Mouse (Mus musculus): ENCODE data around the gene Zgrf1.

Zgrf1 gene

DNA sequence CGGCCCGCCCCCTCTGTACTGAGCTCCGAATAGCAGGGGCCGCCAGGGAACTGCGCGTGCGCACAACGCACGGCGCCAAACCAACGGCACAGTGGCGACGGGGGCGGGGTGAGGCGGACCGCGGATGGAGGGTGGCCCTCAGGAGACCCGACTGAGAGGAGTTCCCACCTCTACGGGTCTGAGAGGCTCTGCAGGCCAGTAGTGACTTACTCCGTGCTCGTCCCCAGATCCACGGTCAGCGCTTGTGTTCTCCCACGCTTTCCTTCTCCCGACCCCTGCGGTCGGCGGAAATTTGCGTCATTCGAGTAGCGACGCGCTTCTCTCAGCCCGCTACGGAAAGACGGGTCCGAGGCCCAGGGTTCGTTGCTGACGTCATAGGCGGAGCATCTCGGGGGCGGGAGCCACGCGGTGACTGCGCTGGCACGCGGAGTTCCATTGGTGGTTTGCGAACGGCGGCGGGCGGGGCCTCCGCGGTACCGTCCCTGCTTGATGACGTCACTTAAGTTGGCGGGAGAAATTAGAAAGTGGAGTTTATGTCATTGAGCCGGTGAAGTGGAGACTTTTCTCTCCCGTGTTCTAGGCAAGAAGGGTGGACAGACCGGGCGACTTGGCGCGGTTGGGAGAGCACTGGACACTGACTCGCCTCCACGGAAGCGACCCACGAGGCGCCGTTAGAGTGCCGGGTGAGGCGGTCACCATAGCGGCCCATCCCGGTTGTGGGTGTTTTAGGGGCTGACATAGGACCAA, at the start of gene Zgrf1, which contains the start of gene Larp7:
Gene Zgrf1 (plus strand): TSS at position 517 of the 747 bp plus-strand sequence.
Gene Larp7 (minus strand): TSS at position 377 of the 747 bp plus-strand sequence.
- DNase-seq (ENCODE audit: inconsistent ontology term) = peak; percentile 99

DNA sequence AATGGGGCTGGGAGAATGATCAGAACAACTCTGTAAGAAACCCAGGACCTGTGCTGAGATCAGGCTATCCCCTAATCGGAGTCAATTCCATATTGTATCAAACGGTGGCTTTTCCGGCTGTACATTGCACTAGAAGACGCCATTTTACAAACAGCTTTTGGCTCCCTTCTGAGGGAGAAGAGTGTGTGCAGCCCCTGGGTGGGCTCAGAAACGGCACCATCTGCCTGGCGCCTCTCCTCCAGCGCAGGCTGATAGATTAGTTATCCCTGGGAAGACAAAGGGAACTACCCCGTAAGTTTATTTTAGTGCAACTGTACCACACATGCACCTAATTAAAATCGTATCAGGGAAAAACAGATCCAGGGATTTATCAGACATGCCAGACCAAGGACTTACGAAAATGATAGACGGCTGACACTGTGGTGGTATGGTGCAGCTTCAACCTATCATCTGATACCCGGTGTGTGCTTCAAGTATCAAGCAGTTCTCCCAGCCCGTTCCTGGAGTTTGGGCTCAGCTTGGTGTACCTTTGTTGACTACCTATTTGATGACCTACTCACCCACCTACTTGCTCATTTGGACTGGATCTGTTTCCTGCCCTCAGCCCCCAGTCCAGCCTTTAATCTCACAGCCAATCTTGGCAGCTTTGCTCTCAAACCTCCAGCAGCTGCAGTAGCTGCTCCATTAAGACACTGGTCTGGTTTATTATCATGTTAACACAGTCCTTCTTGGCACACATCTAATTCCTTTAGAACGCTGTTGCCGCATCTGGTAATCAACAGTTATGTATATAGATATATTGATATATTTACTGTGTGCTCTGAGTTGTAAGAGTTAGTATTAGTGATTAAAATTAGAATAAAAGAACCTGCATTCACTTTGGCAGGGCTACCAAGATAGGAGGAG, 45.2 kb upstream of the Zgrf1 start:
- DNase-seq (ENCODE audit: inconsistent ontology term) = no peak

DNA sequence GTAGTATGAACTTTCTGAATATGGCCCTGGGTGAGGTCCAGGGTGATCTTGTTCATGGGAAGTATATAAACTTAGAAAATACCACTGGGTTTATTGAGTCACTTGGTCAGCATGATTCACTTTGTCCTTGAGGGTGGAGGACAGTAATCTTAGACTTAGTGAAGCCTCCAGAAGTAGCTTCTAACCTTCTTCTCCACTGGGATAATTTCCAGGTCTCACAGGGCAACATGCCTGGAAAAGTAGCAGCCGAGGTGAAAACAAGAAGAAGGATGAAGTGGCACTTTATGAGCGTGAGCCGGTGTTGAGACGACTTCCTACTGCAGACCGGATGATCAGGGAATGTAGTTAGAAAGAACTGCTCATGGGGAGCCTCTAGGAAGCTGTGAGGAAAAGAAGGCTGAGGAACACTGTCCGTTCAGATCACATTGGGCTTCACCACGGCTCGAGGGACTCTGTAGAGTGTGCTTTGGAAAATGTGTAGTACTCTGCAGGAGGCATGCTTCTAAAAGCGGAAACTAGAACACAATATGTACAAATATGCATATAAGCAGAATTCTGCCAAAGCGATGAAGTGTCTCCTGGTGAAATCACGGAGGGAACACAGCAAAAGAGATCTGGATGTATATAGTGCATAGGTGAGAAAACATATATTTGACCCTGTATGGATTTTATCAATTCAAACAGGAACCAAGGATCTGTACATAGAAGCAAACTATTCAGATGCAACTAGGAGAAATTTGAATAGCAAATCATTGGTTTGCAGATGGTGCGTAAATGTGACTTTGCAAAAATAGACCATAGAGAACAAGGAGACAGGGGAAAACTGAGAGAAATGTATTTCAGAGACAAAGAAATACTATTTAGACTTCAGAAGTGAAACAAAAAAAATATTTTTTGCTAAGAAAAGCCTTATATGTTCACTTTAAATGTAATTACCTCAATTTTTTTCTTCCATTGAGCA, 41.2 kb upstream of the Zgrf1 start:
- no peak for DNase-seq (ENCODE audit: inconsistent ontology term)

DNA sequence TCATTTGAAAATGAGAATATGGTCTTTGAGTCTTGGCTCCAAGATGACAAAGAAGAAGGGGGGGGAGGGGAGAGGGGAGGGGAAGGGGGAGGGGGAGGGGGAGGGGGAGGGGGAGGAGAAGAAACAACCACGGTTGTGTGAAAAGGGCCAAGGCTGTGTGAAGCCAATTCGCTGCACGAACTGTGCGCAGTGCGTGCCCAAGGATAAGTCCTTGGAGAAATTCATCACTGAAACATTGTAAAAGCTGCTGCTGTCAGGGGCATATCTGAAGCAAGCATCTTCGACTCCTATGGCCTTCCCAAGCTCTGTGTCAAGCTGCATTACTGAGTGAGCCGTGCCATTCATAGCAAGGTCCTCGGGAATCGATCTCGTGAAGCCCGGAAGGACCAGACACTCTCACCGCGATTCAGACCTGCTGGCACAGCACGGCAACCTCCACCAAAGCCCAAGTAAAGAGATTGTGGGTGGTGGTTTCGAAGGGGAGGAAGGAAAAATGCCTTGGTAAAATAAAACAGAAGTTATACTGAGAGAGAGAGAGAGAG, 40.4 kb upstream of the Zgrf1 start:
- no peak for DNase-seq (ENCODE audit: inconsistent ontology term)

DNA sequence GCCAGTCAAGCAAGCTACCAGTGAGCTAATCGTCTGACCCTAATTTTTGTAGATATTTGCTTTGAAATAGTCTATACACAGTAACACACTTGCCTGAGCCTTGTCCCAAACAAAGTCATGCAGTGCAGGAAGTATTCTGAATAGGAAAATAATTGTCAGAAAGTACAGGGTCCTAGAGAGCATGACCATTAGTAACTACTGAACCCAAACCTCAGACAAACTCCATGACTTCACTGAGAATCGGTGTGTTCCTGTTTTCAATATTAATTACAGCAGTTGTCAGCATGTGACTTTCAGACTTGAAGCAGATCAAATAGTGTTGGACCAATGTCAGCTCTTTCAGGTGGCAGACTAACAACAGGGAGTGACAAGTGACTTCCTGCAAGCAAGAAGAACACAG, 39.6 kb upstream of the Zgrf1 start:
- no peak for DNase-seq (ENCODE audit: inconsistent ontology term)

DNA sequence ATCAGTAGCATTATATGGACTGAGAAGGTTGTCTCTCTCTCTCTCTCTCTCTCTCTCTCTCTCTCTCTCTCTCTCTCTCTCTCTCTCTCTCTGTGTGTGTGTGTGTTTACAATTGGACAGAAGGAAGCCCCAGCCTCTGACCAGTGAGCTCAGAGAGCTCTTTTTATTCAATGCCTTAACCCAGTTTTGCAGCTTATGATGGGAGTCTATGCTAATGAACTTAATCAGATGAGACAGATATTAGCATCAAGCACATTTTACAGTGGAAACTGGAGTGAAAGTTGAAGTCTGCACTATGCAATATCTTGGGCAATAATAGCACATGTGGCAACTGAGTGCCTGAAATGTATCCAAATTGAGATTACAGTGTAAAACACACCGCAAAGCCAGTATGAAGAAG, 38.0 kb upstream of the Zgrf1 start:
- DNase-seq (ENCODE audit: inconsistent ontology term) = no peak

DNA sequence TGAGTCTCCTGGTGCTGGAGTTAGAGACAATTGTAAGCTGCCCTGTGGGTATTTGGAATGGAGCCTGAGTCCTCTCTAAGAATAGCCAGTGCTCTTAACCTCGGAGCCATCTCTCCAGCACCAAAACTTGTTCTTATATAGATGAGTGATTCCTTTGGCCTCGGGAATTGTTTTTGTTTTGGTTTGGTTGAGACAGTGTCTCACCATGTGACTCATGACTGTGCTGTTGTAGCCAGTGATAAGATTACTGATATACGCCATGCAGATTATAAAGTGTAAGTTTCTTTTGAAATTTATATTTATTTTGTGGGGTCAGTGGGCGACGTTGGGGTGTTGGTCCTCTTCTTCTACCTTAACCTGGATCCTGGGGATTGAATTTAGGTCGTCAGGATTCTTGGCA, 33.0 kb upstream of the Zgrf1 start:
- DNase-seq (ENCODE audit: inconsistent ontology term) = no peak

DNA sequence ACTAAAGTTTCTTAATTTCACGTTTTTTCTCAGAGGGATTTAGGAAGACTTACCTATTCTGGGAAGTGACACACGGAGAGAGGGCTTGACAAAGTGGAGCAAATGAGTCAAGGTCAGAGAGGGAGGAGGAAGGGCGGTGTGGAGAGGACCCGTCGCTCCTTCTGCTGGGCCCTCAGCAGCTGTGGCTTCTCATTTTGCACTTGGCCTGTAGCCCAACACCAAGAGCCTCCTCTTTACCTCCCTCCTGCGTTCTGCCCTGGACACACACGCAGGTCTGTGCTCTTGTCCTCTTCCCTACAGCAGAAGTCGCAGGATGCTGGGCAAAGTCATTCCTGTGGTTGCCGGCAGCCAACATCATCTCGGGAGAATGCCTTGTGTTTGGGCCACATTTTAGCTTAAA, 32.1 kb upstream of the Zgrf1 start:
- no peak for DNase-seq (ENCODE audit: inconsistent ontology term)

DNA sequence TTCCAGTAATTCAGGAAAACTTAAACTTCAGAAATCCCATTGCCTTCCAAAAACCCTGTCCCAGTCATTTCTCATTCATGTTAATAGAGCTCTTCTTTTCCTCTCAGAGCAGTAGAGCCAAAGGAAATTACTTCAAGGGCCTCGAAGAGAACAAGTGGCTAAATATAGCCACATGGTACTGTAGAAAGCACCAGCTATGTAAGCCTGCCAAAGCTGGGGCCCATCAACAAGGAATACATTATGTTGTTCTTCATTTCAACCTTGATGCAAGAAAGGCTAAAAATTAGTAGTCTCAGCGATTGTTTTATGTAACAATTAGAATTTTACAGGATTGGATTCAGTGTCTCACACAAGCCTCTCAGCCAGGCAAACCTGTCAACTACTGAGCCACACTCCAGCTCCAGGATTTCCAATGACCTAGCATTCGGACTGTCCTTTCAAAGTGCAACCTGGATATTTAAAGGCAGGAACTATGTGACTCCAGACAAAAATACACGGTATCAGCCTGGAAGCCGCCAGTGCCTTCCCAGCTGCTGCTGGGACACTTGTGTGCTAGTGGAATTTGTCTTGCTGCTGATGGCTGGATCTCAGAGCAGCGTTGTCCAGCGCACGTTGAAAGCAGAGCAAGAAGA, 28.0 kb upstream of the Zgrf1 start:
- DNase-seq (ENCODE audit: inconsistent ontology term) = no peak

DNA sequence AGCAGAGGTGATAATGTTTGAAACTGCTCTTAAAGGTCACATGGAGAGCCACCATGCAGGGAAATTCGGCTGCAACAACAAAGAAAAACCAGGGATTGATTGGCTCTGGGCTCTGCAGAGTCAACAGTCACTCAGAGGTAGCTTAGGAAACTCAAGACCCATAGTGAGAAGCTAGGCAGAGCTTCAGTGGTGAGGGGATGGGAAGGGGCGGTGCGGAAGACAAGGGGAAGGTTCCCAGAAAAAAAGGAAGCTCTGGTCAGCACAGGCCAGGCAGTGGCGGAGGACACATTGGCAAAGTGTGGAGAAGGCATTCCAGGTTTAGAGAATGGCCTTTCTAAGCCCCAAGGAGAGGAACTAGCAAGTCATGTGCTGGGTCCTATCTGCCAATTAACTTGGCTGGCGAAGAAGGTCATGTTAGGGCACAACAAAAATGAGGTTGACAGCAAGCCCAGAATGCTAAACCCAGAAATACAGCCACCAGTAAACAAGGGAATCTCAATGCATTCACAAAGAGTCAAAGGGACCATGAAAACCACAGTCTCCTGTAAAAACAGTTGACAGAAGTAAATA, 25.7 kb upstream of the Zgrf1 start:
- peak; percentile 88 for DNase-seq (ENCODE audit: inconsistent ontology term)

DNA sequence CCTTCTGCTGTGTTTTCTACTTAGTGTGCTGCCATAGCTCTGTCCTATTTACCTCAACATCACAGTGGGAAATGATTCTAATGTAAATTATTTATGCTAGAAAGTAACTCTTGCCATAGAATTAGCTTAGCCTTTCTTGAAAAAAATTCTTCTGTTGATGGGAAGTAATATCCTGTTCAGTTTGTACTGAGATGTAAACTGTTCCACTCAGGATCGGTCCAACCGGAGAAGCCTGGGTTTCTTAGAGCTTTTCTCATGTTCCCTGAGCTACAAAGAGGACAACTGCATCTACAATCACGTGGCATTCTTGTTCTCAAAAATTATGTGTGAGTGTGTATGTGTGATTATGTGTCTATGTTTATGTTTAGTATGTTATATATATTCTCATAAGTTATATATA, 24.1 kb upstream of the Zgrf1 start:
- no peak for DNase-seq (ENCODE audit: inconsistent ontology term)

DNA sequence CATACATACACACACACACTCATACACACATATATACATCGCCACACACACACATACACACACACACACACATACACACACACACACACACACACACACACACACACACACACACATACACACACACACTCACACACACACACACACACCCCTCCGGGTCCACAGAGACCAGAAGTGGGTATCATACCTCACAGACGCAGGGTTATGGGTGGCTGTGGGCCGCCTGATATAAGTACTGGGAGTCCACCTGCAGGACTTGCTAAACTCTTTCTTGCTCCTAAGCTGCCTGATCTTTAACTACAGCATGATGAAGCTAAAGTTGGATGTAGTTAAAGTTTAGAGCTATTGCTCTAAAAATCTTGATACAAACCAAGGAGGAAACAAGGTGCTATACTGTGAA, 23.5 kb upstream of the Zgrf1 start:
- no peak for DNase-seq (ENCODE audit: inconsistent ontology term)

DNA sequence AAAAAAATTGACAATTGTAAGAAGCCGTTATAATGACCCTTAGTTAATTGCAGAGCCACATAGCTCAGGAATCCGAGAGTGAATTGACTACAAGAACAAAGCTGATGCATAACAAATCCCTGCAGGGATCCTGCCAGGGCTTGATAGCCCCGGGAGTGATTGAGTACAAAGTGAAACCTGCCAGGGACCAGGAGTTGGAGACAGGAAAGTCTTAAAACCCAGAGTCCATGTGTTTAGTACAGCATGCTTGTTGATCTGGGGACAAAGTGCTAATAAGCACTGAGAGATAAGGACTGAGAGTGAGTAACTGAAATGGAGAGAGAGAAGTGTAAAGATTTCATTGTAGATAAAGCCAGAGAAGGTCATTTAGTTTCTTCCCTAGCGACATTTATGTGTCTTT, 23.0 kb upstream of the Zgrf1 start:
- peak; percentile 45 for DNase-seq (ENCODE audit: inconsistent ontology term)

DNA sequence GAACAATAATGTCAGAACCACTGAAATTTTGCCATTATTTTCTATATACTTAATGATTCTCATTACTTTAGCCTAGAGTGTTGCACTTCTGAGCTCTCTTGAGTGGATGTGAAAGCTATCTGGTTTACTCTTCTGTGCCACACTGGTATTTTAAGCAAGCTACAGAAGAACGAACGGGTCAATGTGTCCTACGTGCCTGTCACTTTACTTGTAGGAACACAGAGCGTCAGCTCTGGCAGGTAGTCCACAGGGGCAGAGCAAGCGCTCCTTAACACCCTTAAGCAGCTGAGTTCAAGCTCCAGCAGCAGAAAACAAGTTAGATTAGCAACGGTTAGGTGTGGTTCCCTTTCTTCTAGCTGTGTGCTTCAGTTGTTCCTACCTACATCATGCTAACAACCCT, 14.1 kb upstream of the Zgrf1 start:
- no peak for DNase-seq (ENCODE audit: inconsistent ontology term)

DNA sequence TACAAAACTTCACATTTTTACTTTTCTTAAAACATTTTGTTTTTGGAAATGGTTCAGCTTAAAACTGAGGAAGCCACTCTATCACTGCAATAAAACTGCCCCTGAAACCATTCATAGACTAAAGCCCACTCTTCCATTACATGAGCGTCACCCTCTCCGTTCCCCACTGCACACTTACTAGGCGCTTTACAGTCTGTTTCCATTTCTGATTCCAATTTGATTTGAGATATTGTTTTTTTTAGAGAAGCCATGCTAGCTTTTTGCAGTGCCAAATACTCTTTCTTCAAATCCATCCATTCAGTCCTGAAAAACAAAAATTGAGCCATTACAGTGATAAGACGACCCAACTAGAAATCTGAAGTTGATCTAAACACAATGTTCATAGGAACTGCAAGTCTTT, 9.3 kb upstream of the Zgrf1 start:
- DNase-seq (ENCODE audit: inconsistent ontology term) = no peak

DNA sequence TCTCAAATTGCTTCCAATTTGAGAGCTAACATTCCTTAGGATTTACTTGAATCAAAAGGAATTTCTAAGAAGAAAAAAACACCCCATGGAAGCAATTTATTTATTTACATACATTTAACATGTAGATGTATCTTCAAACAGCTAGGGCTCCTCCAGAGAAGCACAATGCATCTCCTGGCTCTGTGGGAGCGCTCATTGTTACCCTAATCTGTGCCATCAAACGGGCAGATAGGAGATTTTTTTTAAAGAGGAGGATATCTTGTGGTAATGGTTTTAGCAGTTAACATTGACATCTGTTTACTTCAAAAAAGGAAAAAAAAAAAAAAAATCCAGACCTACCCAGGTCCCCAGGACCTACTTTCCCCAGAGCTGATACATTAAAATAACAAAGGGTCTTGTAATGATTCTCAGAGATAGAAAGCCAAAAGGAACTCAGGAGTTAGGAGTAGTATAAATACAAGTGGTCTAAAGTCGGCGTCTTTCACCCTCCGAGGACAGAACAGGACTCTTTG, 8.6 kb upstream of the Zgrf1 start:
- DNase-seq (ENCODE audit: inconsistent ontology term) = no peak

DNA sequence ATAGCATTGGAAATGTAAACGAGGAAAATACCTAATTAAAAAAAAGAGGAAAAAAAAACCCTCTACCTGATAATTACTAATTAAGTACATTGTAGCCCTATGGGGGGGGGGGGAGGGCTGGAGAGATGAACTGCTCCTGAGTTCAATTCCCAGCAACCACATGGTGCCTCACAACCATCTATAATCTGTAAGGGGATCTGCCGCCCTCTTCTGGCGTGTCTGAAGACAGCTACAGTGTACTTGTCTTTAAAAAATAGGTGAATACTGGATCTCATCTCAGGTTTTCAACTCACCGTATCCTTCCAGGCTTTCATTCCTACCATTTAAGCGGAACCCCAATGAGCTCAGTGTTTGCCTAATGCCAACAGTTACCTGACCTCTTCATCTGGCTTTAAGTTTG, 5.4 kb upstream of the Zgrf1 start:
- DNase-seq (ENCODE audit: inconsistent ontology term) = no peak

DNA sequence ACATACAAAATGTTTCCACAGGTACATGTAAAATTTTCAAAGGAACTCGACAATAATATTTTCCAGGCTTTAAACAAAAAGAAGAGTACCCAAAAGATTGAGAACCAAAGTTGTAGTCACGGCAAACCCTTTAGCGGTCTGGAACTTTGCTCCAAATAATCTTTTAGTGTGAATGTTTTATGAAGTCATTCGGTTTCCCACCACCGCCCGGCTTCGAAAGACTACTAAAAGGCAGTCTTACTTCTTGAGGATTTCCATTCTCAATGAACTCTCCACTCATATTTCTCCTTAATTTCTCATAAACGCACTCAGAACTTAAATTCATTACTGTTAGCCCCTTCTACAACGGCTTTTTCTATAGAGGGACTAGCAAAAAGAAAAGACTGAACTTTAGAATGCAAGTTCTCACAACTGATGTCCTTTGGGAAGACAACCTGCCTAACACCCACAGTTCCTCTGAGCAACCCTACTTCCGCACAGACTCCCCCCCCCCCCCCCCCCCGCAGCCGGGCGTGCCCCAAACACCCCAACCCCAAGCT, 786 bp upstream of the Zgrf1 start:
- DNase-seq (ENCODE audit: inconsistent ontology term) = peak; percentile 29

DNA sequence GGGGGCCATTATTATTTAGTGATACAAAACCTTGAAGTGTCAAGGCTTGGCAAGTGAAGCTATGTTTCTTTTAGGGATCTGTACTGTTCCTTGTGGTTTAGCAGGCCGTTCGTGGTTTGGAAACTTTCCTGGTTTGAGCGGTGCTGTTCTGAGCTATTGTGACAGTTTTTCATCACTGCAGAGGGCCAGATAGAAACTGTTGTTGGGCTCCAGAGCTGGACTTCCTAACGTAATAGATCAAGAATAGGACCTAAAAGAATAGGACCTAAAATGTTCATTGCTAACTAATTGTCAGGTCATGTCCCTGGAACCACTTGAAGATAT, 393 bp downstream of the Zgrf1 start:
- no peak for DNase-seq (ENCODE audit: inconsistent ontology term)

DNA sequence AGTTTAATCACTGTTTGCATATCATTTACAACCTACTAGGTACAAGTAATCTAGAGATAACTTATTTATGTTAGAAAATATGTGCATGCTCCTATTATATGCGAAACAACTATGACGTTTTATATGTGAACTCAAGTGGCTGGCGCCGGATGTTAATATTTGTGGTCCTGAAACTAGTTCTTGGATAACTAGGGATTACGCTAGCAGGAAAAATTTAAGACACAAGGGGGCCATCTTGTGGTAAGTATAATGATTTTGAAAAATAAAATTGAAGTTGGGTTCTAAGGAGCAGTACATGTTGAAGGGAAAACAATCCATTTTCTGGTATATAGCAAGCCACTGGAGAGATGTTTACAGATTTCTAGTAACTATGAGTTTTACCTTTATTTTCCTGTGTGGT, 1.4 kb downstream of the Zgrf1 start:
- no peak for DNase-seq (ENCODE audit: inconsistent ontology term)

Data from Muller cell, postnatal 12 days (primary cell).